ENCODE assay signal across 8 mouse cellular contexts in the genomic region with DNA sequence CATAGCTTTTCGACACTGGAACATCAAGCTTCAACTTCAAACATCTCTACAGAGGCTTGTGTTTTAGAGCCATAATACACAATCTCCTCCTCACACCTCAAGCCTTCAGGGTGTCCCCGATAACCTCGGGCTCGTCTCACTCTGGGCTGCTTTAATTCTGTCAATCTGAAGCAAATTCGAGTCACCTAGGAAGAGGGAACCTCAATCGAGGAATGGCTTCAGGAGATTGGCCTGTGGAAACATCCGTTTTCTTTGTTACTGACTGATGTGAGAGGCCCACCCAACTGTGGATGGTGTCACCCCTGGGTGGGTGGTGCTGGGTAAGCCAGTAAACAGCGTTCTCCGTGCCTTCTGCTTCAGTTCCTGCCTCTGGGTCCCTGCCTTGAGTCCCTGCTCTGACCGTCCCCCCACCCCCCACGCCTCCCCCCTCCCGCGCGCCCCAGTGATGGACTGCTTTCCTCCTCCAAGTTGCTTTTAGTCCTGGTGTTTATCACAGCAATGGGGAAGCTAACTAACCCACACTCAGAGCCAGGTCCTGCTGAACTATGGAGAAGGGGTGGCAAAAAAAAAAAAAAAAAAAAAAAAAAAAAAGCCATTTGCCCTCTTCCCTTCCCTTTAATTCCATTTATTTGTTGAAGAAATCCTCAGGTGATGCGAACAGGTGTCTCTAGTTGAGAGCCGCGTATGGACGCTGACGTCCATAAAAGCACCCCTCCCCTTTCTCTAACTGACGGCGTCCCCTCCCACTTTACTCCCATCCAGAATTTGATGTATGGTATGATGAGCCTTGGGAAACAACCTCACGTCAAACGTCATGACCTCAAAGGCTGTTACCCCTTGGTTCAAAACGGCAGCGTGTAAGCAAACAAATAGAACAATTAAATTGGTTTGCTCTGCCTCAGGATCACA. TPM values are rescaled to one million over a fixed set of nuclear protein-coding genes. Genes with fewer than 3 reads are reported as not detected.
DNase-seq lines count a peak whose midpoint lies in the region; ATAC-seq lines count a peak whose summit lies in the region.

No protein-coding gene starts in this region.

- no peaks in the 10 kb centered on the region for H3K4me1 ChIP-seq in hindbrain, embryonic 11.5 days (replicated peaks; ENCODE audit: control insufficient read depth, insufficient read depth, low read length)

- peak overlapping the region; percentile 24 for H3K4me2 ChIP-seq in hindbrain, embryonic 11.5 days (replicated peaks; ENCODE audit: low read depth, low read length)

- H3K27me3 ChIP-seq in hindbrain, embryonic 11.5 days (ENCODE audit: control insufficient read depth, insufficient read depth, low read length) = no peaks in the 10 kb centered on the region

- peak; percentile 36; the same call in 1 of the 2 replicates for ATAC-seq in frontal cortex, adult (ENCODE audit: low TSS enrichment)
- peak; percentile 19 for ATAC-seq in CD4-positive, CD25-positive, alpha-beta regulatory T cell, adult 4 months
- peak; percentile 19 for ATAC-seq in hindbrain, embryonic 11.5 days (ENCODE audit: low FRiP score)
- ATAC-seq in megakaryocyte, adult 5-6 weeks (ENCODE audit: poor library complexity, severe bottlenecking) = peak; percentile 17; the same call in 1 of the 2 replicates

- no peaks in the 10 kb centered on the region for H3K36me3 ChIP-seq in hindbrain, embryonic 11.5 days (ENCODE audit: control insufficient read depth, insufficient read depth, low read length)

- no peak overlapping the region for H3K9ac ChIP-seq in hindbrain, embryonic 11.5 days (ENCODE audit: low read depth, low read length)

- H3K4me3 ChIP-seq in hindbrain, embryonic 11.5 days (ENCODE audit: low read depth, low read length) = no peak overlapping the region; the same call in 1 of the 2 replicates

- H3K27ac ChIP-seq in hindbrain, embryonic 11.5 days (ENCODE audit: low read depth, low read length) = no peak overlapping the region

- 36% methylated on average over 25 of the region's 25 CpGs for WGBS in hindbrain, embryonic 11.5 days

- H3K9me3 ChIP-seq in hindbrain, embryonic 11.5 days (ENCODE audit: control insufficient read depth, low read length) = no peaks in the 10 kb centered on the region

- DNase-seq in frontal cortex, postnatal 36 days (ENCODE audit: low spot score in 2 of 2) = no peak
- DNase-seq in hindbrain, embryonic 11.5 days (ENCODE audit: low spot score) = no peak
- DNase-seq in natural killer cell, adult 2 months (ENCODE audit: low spot score in 2 of 2) = no peak
- DNase-seq in right cerebral cortex, adult 2 months (ENCODE audit: low spot score in 2 of 2) = no peak
- no peak for DNase-seq in urinary bladder, adult 2 months (ENCODE audit: low spot score)

RNA-seq across cellular contexts. Expression of gene Fbp2, which starts 2.6 kb away (rescaled TPM):
- not detected for polyA plus RNA-seq in CD4-positive, CD25-positive, alpha-beta regulatory T cell, adult 4 months (2017; shearing (Covaris generic))
- 0.14 TPM in 1 of 2 replicates, not detected in the other for polyA plus RNA-seq in hindbrain, embryonic 11.5 days (2014; fragmentation: Nextera tagmentation; extraction: Ambion mirVana)
- total RNA-seq in megakaryocyte, adult 5-6 weeks (2015) = not detected in 2 replicates
- total RNA-seq in megakaryocyte, adult 5-6 weeks (2017) = not detected in 2 replicates
- polyA plus RNA-seq in urinary bladder, adult 2 months (2012; rRNA removed) = 29.3 and 33.6 TPM in 2 replicates

RNA-seq across cellular contexts. Expression of gene Fbp1, which starts 32.4 kb away (rescaled TPM):
- not detected for polyA plus RNA-seq in CD4-positive, CD25-positive, alpha-beta regulatory T cell, adult 4 months (2017; shearing (Covaris generic))
- polyA plus RNA-seq in hindbrain, embryonic 11.5 days (2014; fragmentation: Nextera tagmentation; extraction: Ambion mirVana) = not detected in 2 replicates
- total RNA-seq in megakaryocyte, adult 5-6 weeks (2015) = 0.20 and 2.7 TPM in 2 replicates
- total RNA-seq in megakaryocyte, adult 5-6 weeks (2017) = 0.70 TPM in 1 of 2 replicates, not detected in the other
- polyA plus RNA-seq in urinary bladder, adult 2 months (2012; rRNA removed) = 12.4 and 13.1 TPM in 2 replicates

Comparison
In these comparisons a context has a peak if more than half of its experiments do, and no peak if none do; other contexts are left out.
1. RNA of gene Fbp2, which starts 2.6 kb away (polyA plus RNA-seq): 29.3 to 33.6 TPM in urinary bladder, adult 2 months; not detected in CD4-positive, CD25-positive, alpha-beta regulatory T cell, adult 4 months and 0.14 TPM in hindbrain, embryonic 11.5 days; every median in the first group is over 10 times any median in the second.
2. RNA of gene Fbp1, which starts 32.4 kb away (polyA plus RNA-seq): 12.4 to 13.1 TPM in urinary bladder, adult 2 months; not detected in CD4-positive, CD25-positive, alpha-beta regulatory T cell, adult 4 months and not detected in hindbrain, embryonic 11.5 days; every median in the first group is over 10 times any median in the second.
3. Peak in every context shown above with its lines, with median percentiles within 50 percentile points of each other: ATAC-seq.